Mouse (Mus musculus) cerebellum, adult 11-12 months (tissue): ENCODE measurements around the gene Bphl.

ENCODE experiments used
- DNase-seq: peaks from one replicate; pipeline ENCODE4 v3.0.0; 2022

Gene Bphl

GRCm38 (mm10) chr13:34037172-34038055, at the start of gene Bphl:
TSS of gene Bphl (plus strand) at chr13:34037597.
- peak; percentile 96 for DNase-seq

- DNase-seq = no peak
Observed at GRCm38 (mm10) chr13:33989625-33990024, 47.8 kb upstream of the Bphl start.

- peak; percentile 48 for DNase-seq
Observed at GRCm38 (mm10) chr13:33995197-33995596, 42.2 kb upstream of the Bphl start.

GRCm38 (mm10) chr13:34002058-34003006, 35.1 kb upstream of the Bphl start, which contains the start of the genes Ripk1 and Serpinb6a:
TSS of gene Ripk1 (plus strand) at chr13:34002363.
TSS of gene Serpinb6a (minus strand) at chr13:34002794.
- peak; percentile 88 for DNase-seq

- no peak for DNase-seq
Observed at GRCm38 (mm10) chr13:34003058-34003457, 34.3 kb upstream of the Bphl start.

GRCm38 (mm10) chr13:34007234-34007633, 30.2 kb upstream of the Bphl start:
- DNase-seq = no peak

- DNase-seq = peak; percentile 45
Observed at GRCm38 (mm10) chr13:34016927-34017569, 20.3 kb upstream of the Bphl start.

- no peak for DNase-seq
Observed at GRCm38 (mm10) chr13:34018521-34018920, 18.9 kb upstream of the Bphl start.

- DNase-seq = no peak
Observed at GRCm38 (mm10) chr13:34021998-34022397, 15.4 kb upstream of the Bphl start.

GRCm38 (mm10) chr13:34032041-34032440, 5.4 kb upstream of the Bphl start:
- DNase-seq = no peak

- DNase-seq = no peak
Observed at GRCm38 (mm10) chr13:34035424-34035823, 2.0 kb upstream of the Bphl start.

- DNase-seq = no peak
Observed at GRCm38 (mm10) chr13:34036726-34037125, 671 bp upstream of the Bphl start.

- DNase-seq = no peak
Observed at GRCm38 (mm10) chr13:34038056-34038432, 647 bp downstream of the Bphl start.

- DNase-seq = no peak
Observed at GRCm38 (mm10) chr13:34038901-34039341, 1.5 kb downstream of the Bphl start.

GRCm38 (mm10) chr13:34040091-34040490, 2.7 kb downstream of the Bphl start:
- no peak for DNase-seq

GRCm38 (mm10) chr13:34043716-34044393, 6.5 kb downstream of the Bphl start:
- DNase-seq = no peak

GRCm38 (mm10) chr13:34045511-34046249, 8.3 kb downstream of the Bphl start:
- no peak for DNase-seq

GRCm38 (mm10) chr13:34046421-34047012, 9.1 kb downstream of the Bphl start:
- peak; percentile 71 for DNase-seq

- no peak for DNase-seq
Observed at GRCm38 (mm10) chr13:34047526-34047925, 10.1 kb downstream of the Bphl start.

- DNase-seq = no peak
Observed at GRCm38 (mm10) chr13:34050479-34050878, 13.1 kb downstream of the Bphl start.

- DNase-seq = no peak
Observed at GRCm38 (mm10) chr13:34051692-34052091, 14.3 kb downstream of the Bphl start.
